Mouse (Mus musculus) fibroblast of lung, adult 2 months (primary cell): ENCODE results near the gene Ccdc189.
A peak's percentile ranks its signal among the peaks of the same experiment; 100 is the strongest.

Experiments used
- DNase-seq: peaks from one replicate; pipeline ENCODE4 v3.0.0-alpha.2; 2011; ENCODE audit warnings: low read depth

Ccdc189 gene

DNA sequence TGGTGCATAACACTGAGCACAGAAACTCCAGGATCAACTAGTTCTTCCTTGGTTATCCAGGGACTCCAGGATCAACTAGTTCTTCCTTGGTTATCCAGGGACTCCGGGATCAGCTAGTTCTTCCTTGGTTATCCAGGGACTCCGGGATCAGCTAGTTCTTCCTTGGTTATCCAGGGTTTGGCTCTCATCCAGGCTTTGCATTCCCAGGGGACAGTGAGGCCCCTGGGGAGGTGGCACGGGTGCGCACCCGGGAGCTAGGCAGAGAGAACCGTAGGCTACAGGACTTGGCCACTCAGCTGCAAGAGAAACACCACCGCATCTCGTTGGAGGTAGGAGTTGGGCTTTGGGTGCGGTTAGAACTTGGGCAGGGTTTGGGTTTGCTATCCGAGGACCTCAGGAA is 2.7 kb upstream of the Ccdc189 start:
- no peak for DNase-seq

DNA sequence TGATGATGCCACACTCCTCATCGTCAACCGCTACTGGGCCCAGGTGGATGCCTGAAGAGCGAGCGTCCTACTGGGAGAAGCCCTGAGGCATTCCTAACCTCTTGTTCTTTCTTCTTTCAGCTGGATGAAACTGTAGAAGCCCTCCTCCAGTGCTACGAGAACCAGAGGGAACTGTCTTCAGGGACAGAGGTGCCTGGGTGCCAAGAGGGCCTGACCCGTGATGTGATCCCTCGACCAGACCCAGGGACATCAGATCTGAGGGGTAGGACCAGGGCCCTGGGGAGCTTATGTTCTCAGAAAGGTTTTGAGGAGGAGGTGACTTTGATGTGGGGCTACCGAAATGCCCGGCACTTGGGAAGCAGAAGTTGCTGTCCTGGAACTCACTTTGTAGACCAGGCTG is 1.2 kb upstream of the Ccdc189 start:
- no peak for DNase-seq

DNA sequence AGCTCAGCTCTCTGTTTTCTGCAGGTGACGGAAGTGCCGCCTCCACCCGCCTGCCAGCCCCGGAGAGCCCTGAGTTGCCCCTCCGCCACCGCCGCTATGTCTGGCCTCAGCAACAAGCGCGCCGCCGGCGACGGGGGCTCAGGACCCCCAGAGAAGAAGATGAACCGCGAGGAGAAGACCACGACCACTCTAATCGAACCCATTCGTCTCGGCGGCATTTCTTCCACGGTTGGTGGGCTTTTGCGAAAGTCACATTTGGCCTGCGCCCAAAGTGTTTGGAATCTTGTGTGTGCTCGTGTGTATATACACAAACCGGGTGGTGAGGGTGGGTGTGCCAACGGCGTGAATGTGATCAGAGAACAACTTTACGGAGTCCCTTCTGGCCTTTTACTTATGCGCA is 506 bp upstream of the Ccdc189 start:
- no peak for DNase-seq

- no peak for DNase-seq
Measured at GRCm38 (mm10) chr7:127587196-127587595, 1.2 kb downstream of the Ccdc189 start.

- no peak for DNase-seq
Measured at GRCm38 (mm10) chr7:127586149-127586548, 2.2 kb downstream of the Ccdc189 start.

GRCm38 (mm10) chr7:127585031-127585430 is 3.4 kb downstream of the Ccdc189 start:
- no peak for DNase-seq

- DNase-seq: no peak
Measured at GRCm38 (mm10) chr7:127583260-127583659, 5.1 kb downstream of the Ccdc189 start.

- DNase-seq: no peak
Measured at GRCm38 (mm10) chr7:127574115-127574514, 14.3 kb downstream of the Ccdc189 start.

DNA sequence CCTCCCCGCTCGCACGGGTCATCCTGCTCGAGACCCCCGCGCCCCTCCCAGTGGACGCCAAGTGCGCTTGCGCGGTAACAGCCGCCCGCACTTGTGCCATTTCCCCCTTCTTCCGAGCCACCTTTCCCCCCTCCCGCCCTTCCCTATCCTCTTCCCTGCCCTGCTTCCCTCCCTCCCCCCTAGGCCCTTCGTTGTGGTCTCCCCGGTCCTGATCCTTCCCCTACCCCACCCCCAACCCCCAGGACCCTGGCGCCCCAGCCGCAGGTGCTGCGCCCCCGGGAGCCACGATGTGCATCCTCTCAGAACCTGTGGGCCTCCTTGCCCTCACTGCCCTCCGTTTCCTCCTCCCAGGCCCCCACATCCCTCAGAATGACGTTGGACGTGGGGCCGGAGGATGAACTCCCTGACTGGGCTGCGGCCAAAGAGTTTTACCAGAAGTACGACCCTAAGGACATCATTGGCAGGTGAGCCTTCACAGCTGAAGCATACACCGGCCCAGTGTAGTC is 14.8 kb downstream of the Ccdc189 start:
- DNase-seq: no peak

- DNase-seq: peak; percentile 97
Measured at GRCm38 (mm10) chr7:127572895-127573471, 15.4 kb downstream of the Ccdc189 start, which contains the start of gene Phkg2. Gene Phkg2 (plus strand): TSS chr7:127573340.

DNA sequence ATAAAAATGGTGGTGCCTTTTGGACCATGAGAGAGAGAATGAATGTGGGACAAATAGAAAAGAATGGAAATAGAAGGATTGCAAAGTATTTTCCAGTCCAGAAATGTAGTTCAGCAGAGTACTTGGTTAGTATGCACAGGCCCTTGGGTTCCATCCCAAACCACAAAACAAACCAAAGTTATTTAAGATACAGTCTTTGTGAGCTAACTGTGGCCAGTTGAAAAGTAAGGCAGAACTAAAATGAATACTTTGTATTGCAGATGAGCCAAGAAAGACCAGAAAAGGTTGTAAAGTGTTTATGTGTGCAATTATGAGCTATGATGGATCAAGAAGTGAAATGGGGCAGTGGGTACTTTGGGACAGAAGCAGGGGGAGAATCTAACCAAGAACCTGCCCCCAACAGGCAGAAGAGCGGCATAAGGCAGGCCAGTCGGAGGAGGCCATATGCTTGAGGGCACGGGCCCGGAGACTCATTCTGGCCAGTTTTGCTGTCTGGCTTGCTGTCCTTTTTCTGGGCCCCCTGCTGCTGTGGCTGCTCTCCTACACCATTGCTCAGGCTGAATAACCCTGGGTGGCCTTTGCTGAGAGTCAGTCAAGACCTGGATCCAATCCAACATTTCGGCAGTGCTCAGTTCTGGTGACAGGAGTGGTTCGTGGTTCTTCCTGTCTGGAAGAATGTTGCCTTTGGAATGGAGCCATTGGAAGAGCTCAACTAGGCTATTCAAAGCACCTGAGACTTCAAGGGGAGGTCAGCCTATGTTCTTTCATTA is 23.8 kb downstream of the Ccdc189 start:
- DNase-seq: peak; percentile 41

- no peak for DNase-seq
Measured at GRCm38 (mm10) chr7:127561340-127561858, 27.0 kb downstream of the Ccdc189 start, which contains the start of gene Tmem265. Gene Tmem265 (plus strand): TSS chr7:127561390.

- DNase-seq: no peak
Measured at GRCm38 (mm10) chr7:127560580-127560979, 27.8 kb downstream of the Ccdc189 start.

- DNase-seq: no peak
Measured at GRCm38 (mm10) chr7:127551558-127551957, 36.8 kb downstream of the Ccdc189 start.

DNA sequence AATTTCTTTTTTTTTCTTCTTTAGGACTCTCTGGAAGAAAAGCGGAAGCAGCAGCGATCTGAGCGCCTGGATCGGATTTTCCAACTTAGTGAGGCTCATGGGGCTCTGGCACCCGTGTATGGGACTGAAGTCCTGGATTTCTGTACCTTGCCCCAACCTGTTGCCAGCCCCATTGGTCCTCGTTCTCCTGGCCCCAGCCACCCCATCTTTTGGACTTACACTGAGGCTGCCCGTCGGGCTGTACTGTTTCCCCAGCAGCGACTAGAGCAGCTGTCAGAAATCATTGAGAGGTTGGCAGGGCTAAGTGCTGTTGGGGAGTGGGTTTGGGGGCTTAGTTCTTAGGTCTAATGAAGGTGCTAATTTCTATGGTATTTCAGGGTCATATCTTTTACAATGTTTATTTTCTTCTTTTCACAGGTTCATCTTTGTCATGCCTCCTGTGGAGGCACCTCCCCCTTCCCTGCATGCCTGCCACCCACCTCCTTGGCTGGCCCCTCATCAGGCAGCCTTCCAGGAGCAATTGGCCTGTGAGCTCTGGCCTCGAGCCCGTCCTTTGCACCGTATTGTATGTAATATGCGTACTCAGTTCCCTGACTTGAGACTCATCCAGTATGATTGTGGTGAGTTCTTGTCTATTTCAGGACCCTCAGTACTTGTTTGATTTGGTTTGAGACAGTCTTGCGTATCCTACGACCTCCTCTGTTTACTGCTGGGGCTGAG is 39.1 kb downstream of the Ccdc189 start:
- DNase-seq: no peak

DNA sequence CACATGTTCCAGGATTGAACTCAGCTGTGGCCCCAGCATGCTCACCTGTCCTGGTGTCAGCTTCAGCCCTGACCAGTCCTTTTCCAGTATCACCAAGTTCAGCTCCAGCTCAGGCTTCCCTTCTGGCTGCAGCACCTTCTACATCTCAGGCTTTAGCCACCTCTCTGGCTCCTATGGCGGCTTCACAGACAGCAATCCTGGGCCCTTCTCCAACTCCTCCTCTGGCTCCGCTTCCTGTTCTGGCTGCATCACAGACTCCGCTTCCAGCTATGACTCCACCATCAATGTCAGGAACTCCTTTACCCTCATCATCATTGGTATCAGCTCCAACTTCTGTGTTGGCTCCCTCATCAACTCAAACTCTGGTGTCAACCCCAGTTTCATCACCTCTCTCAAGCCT is 46.7 kb downstream of the Ccdc189 start:
- no peak for DNase-seq
